Mouse (Mus musculus) megakaryocyte, embryonic 14.5 days (primary cell): Measurements from ENCODE around the gene Adap2.

Experiments used
- FLI1 ChIP-seq: IDR thresholded peaks from 2 replicates; pipeline ENCODE4 v1.6.1; 2012; ENCODE audit warnings: low read length, inconsistent platforms, mixed read lengths
- GATA1 ChIP-seq: IDR thresholded peaks from 3 replicates; pipeline ENCODE4 v1.6.1; 2012; ENCODE audit warnings: mixed read lengths, low read length, inconsistent platforms, borderline replicate concordance

GRCm38 (mm10) chr11:80208465-80208859, 54.6 kb downstream of the Adap2 start:
- TF ChIP-seq FLI1 (no peak), GATA1 (no peak)
